Comparison of ENCODE assay signal across 1 mouse cellular context in the genomic region with DNA sequence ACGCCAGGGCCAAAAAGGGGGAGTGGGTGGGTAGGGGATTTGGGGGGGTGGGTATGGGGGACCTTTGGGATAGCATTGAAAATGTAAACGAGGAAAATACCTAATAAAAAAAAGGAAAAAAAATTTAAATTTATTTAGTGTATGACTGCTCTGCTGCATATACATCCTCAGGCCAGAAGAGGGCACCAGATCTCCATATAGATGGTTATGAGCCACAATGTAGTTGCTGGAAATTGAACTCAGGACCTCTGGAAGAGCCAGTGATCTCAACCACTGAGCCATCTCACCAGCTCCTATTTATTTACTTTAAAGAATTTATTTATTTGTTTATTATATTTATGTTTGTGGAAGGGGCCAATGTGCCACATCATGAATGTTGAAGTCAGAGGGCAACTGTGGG.
A peak's percentile ranks its signal among the peaks of the same experiment; 100 is the strongest.
TF ChIP-seq lines count a peak whose summit lies in the region.

No protein-coding gene starts in this region.

TF ChIP-seq in MEL, 35 proteins besides CTCF, POLR2A, EP300 and RAD21:
- TF ChIP-seq ZC3H11A (IDR thresholded peaks at IDR 0.05; ENCODE audit: low read depth, low read length) (peak; percentile 69), ZNF384 (IDR thresholded peaks at IDR 0.05; ENCODE audit: low read depth, low read length) (peak; percentile 41; the same call in 1 of the 2 replicates), SMC3 (IDR thresholded peaks at IDR 0.05; ENCODE audit: low read depth, low read length) (peak; percentile 66)
